Mouse (Mus musculus): ENCODE measurements around the gene Chst15.

GRCm38 (mm10) chr7:132264763-132265162, 52.3 kb downstream of the Chst15 start:
- TF ChIP-seq POLR2A (IDR thresholded peaks at IDR 0.05; ENCODE audit: borderline replicate concordance, control insufficient read depth, low read depth, low read length) (no peak), CTCF (IDR thresholded peaks at IDR 0.05; ENCODE audit: control insufficient read depth, insufficient read depth, low read length) (no peak)

Measured in bone marrow, adult 2 months (tissue).